Mouse (Mus musculus) heart, embryonic 10.5 days (tissue): Measurements from ENCODE around the gene Chrm1. TPM values are rescaled to one million over a fixed set of nuclear protein-coding genes. Genes with fewer than 3 reads are reported as not detected.

ENCODE experiments used
- DNase-seq: peaks from one replicate; pipeline ENCODE4 v3.0.0-alpha.2; 2017; ENCODE audit warnings: low spot score
- H3K27ac ChIP-seq: fragments of 300-500 bp; sonication (generic); 2 replicates; pipeline ENCODE4 v1.5.1; 2016; ENCODE audit warnings: mild to moderate bottlenecking
- H3K27me3 ChIP-seq: fragments of 300-500 bp; sonication (generic); 2 replicates; pipeline ENCODE4 v1.6.1; 2016; ENCODE audit warnings: mild to moderate bottlenecking; ENCODE audit not compliant: poor library complexity, insufficient read depth, severe bottlenecking
- H3K36me3 ChIP-seq: fragments of 300-500 bp; sonication (generic); 2 replicates; pipeline ENCODE4 v1.6.1; 2016; ENCODE audit warnings: mild to moderate bottlenecking, moderate library complexity
- H3K4me1 ChIP-seq: fragments of 300-500 bp; sonication (generic); 2 replicates; pipeline ENCODE4 v1.6.1; 2016; ENCODE audit warnings: mild to moderate bottlenecking
- H3K4me3 ChIP-seq: fragments of 300-500 bp; sonication (generic); 2 replicates; pipeline ENCODE4 v1.5.1; 2016; ENCODE audit warnings: mild to moderate bottlenecking, moderate library complexity
- H3K9me3 ChIP-seq: fragments of 300-500 bp; sonication (generic); 2 replicates; pipeline ENCODE4 v1.6.1; 2016; ENCODE audit warnings: mild to moderate bottlenecking, moderate library complexity
- WGBS: fragments of 180-500 bp; shearing (Covaris S2); methylation state at CpG from one replicate; pipeline ENCODE4 v1.1.7; 2016; 5-methylcytosine and 5-hydroxymethylcytosine counted together
- polyA plus RNA-seq: library from polyadenylated mRNA; unstranded; fragments of >200 nt; fragmentation: Nextera tagmentation; extraction: Ambion mirVana; gene quantifications from 2 replicates; pipeline ENCODE4 v1.2.1, GENCODE M21; 2016

Gene Chrm1
- polyA plus RNA-seq, result 0.04 TPM in 1 of 2 replicates, not detected in the other

GRCm38 (mm10) chr19:8663360-8663839 lies at the start of gene Chrm1:
Gene Chrm1, plus strand, starts transcription at chr19:8663789.
- Histone ChIP-seq H3K4me1 (peaks cover 16% of the 10 kb centered on the region; the same call in 1 of the 2 replicates), H3K27ac (0 out of 2 replicates have a peak within 1 kb of the TSS, but pooled peaks have one; percentile 10), H3K36me3 (no peaks in the 10 kb centered on the region), H3K4me3 (peak within 1 kb of the TSS; percentile 65; the same call in 1 of the 2 replicates), H3K9me3 (no peaks in the 10 kb centered on the region), H3K27me3 (peaks cover 23% of the 10 kb centered on the region)
- DNase-seq, result no peak
- 82% methylated on average over 9 of the region's 9 CpGs for WGBS

- no peaks in the 10 kb centered on the region for H3K9me3 ChIP-seq
- H3K27ac ChIP-seq, result no peak overlapping the region
- no peak overlapping the region for H3K4me3 ChIP-seq
- H3K36me3 ChIP-seq, result no peaks in the 10 kb centered on the region
- 46% methylated on average over 2 of the region's 2 CpGs for WGBS
- no peak for DNase-seq
- H3K27me3 ChIP-seq, result no peaks in the 10 kb centered on the region
- no peaks in the 10 kb centered on the region; the same call in 1 of the 2 replicates for H3K4me1 ChIP-seq
Measured at GRCm38 (mm10) chr19:8614343-8614742, 49.2 kb upstream of the Chrm1 start.

- H3K27ac ChIP-seq, result no peak overlapping the region
- H3K4me1 ChIP-seq, result no peaks in the 10 kb centered on the region; the same call in 1 of the 2 replicates
- H3K27me3 ChIP-seq, result no peaks in the 10 kb centered on the region
- no peak overlapping the region for H3K4me3 ChIP-seq
- 72% methylated on average over 4 of the region's 4 CpGs for WGBS
- H3K9me3 ChIP-seq, result no peaks in the 10 kb centered on the region
- H3K36me3 ChIP-seq, result no peaks in the 10 kb centered on the region
- DNase-seq, result no peak
Measured at GRCm38 (mm10) chr19:8616314-8616713, 47.3 kb upstream of the Chrm1 start.

- no peak within 1 kb of the TSS for H3K27ac ChIP-seq
- H3K27me3 ChIP-seq, result no peaks in the 10 kb centered on the region
- no peaks in the 10 kb centered on the region; the same call in 1 of the 2 replicates for H3K4me1 ChIP-seq
- no peaks in the 10 kb centered on the region for H3K36me3 ChIP-seq
- WGBS, result 25% methylated on average over 7 of the region's 7 CpGs
- no peak for DNase-seq
- no peaks in the 10 kb centered on the region for H3K9me3 ChIP-seq
- no peak within 1 kb of the TSS for H3K4me3 ChIP-seq
Measured at GRCm38 (mm10) chr19:8617904-8618303, 45.7 kb upstream of the Chrm1 start, which contains the start of gene Slc22a6. Gene Slc22a6, plus strand, starts transcription at chr19:8618039.

GRCm38 (mm10) chr19:8621098-8621497 lies 42.5 kb upstream of the Chrm1 start:
- no peaks in the 10 kb centered on the region; the same call in 1 of the 2 replicates for H3K4me1 ChIP-seq
- DNase-seq, result no peak
- 91% methylated on average over 7 of the region's 7 CpGs for WGBS
- H3K27ac ChIP-seq, result no peak overlapping the region
- no peak overlapping the region for H3K4me3 ChIP-seq
- no peaks in the 10 kb centered on the region for H3K9me3 ChIP-seq
- no peaks in the 10 kb centered on the region for H3K36me3 ChIP-seq
- H3K27me3 ChIP-seq, result no peaks in the 10 kb centered on the region

GRCm38 (mm10) chr19:8630249-8630648 lies 33.3 kb upstream of the Chrm1 start:
- Histone ChIP-seq H3K27me3 (no peaks in the 10 kb centered on the region), H3K4me3 (no peak overlapping the region), H3K27ac (no peak overlapping the region), H3K4me1 (no peaks in the 10 kb centered on the region; the same call in 1 of the 2 replicates), H3K9me3 (no peaks in the 10 kb centered on the region), H3K36me3 (no peaks in the 10 kb centered on the region)
- no peak for DNase-seq
- WGBS, result 64% methylated on average over 2 of the region's 2 CpGs

GRCm38 (mm10) chr19:8630826-8631225 lies 32.8 kb upstream of the Chrm1 start:
- Histone ChIP-seq H3K27ac (no peak overlapping the region), H3K4me3 (no peak overlapping the region), H3K27me3 (no peaks in the 10 kb centered on the region), H3K9me3 (no peaks in the 10 kb centered on the region), H3K4me1 (no peaks in the 10 kb centered on the region; the same call in 1 of the 2 replicates), H3K36me3 (no peaks in the 10 kb centered on the region)
- WGBS, result 80% methylated on average over 6 of the region's 6 CpGs
- no peak for DNase-seq

GRCm38 (mm10) chr19:8632029-8632428 lies 31.6 kb upstream of the Chrm1 start:
- Histone ChIP-seq H3K27me3 (no peaks in the 10 kb centered on the region), H3K4me1 (no peaks in the 10 kb centered on the region; the same call in 1 of the 2 replicates), H3K9me3 (no peaks in the 10 kb centered on the region), H3K36me3 (no peaks in the 10 kb centered on the region), H3K4me3 (no peak overlapping the region), H3K27ac (no peak overlapping the region)
- no peak for DNase-seq
- WGBS, result 54% methylated on average over 1 of the region's 1 CpGs

GRCm38 (mm10) chr19:8642086-8642485 lies 21.5 kb upstream of the Chrm1 start:
- DNase-seq, result no peak
- Histone ChIP-seq H3K27ac (no peak overlapping the region), H3K27me3 (no peaks in the 10 kb centered on the region), H3K4me1 (peaks cover 8% of the 10 kb centered on the region; the same call in 1 of the 2 replicates), H3K4me3 (no peak overlapping the region), H3K36me3 (no peaks in the 10 kb centered on the region), H3K9me3 (no peaks in the 10 kb centered on the region)
- 50% methylated on average over 5 of the region's 5 CpGs for WGBS

- Histone ChIP-seq H3K4me3 (no peak overlapping the region), H3K27me3 (no peaks in the 10 kb centered on the region), H3K4me1 (peaks cover 8% of the 10 kb centered on the region; the same call in 1 of the 2 replicates), H3K9me3 (no peaks in the 10 kb centered on the region), H3K36me3 (no peaks in the 10 kb centered on the region), H3K27ac (no peak overlapping the region)
- DNase-seq, result no peak
- 73% methylated on average over 2 of the region's 2 CpGs for WGBS
Measured at GRCm38 (mm10) chr19:8646393-8646792, 17.2 kb upstream of the Chrm1 start.

GRCm38 (mm10) chr19:8655833-8656232 lies 7.8 kb upstream of the Chrm1 start:
- Histone ChIP-seq H3K9me3 (no peaks in the 10 kb centered on the region), H3K4me1 (no peaks in the 10 kb centered on the region), H3K4me3 (no peak overlapping the region), H3K27ac (no peak overlapping the region), H3K27me3 (no peaks in the 10 kb centered on the region), H3K36me3 (no peaks in the 10 kb centered on the region)
- DNase-seq, result no peak

- 73% methylated on average over 4 of the region's 4 CpGs for WGBS
- H3K4me1 ChIP-seq, result no peaks in the 10 kb centered on the region
- H3K36me3 ChIP-seq, result no peaks in the 10 kb centered on the region
- DNase-seq, result no peak
- no peaks in the 10 kb centered on the region for H3K27me3 ChIP-seq
- no peak overlapping the region for H3K27ac ChIP-seq
- H3K9me3 ChIP-seq, result no peaks in the 10 kb centered on the region
- H3K4me3 ChIP-seq, result no peak overlapping the region
Measured at GRCm38 (mm10) chr19:8656341-8656740, 7.2 kb upstream of the Chrm1 start.

GRCm38 (mm10) chr19:8661821-8662307 lies 1.7 kb upstream of the Chrm1 start:
- Histone ChIP-seq H3K27ac (peak overlapping the region; percentile 86), H3K9me3 (no peaks in the 10 kb centered on the region), H3K4me1 (peaks cover 16% of the 10 kb centered on the region; the same call in 1 of the 2 replicates), H3K36me3 (no peaks in the 10 kb centered on the region), H3K27me3 (peaks cover 23% of the 10 kb centered on the region), H3K4me3 (peak overlapping the region; percentile 65)
- 2% methylated on average over 35 of the region's 35 CpGs for WGBS
- no peak for DNase-seq
